Mouse (Mus musculus) Patski (cell line): Measurements from ENCODE around the gene Eif2b5. TPM values are rescaled to one million over a fixed set of nuclear protein-coding genes. Genes with fewer than 3 reads are reported as not detected.

Source experiments
- ATAC-seq: fragments of 100-300 bp; one replicate; pipeline ENCODE4 v1.8.0; 2021
- CTCF ChIA-PET: fragments of 350-600 bp; sonication (Branson Sonifier 250); formaldehyde crosslinking; loops from one replicate; lab custom pipeline; 2022; ENCODE audit warnings: inconsistent platforms; lab: Charles Lee
- POLR2A ChIA-PET: fragments of 350-600 bp; sonication (Branson Sonifier 250); formaldehyde crosslinking; loops from one replicate; lab custom pipeline; 2022; ENCODE audit warnings: antibody characterized with exemption, inconsistent platforms; lab: Charles Lee
- DNase-seq: peaks from one replicate; pipeline ENCODE4 v3.0.0-alpha.2; 2011; ENCODE audit warnings: low read depth, low spot score
- H3K27me3 ChIP-seq: fragments of 371-371 bp; one replicate; pipeline ENCODE4 v1.5.1; 2021
- CTCF ChIP-seq: fragments of 100-300 bp; IDR thresholded peaks from one replicate; pipeline ENCODE4 v1.5.1; 2021
- in situ Hi-C: fragments of 300-500 bp; cut with MboI; formaldehyde crosslinking; loops from 3 replicates; pipeline ENCODE4 v1.11.1; 2018; ENCODE audit warnings: low pct_unique_long_range_greater_than_20kb, mixed read lengths
- polyA plus RNA-seq: library from polyadenylated mRNA; unstranded; gene quantifications from one replicate; pipeline ENCODE4 v1.2.3, GENCODE M21; 2021

Gene Eif2b5
- polyA plus RNA-seq, 1 experiment from 2014 or later = 82.8 TPM

DNA sequence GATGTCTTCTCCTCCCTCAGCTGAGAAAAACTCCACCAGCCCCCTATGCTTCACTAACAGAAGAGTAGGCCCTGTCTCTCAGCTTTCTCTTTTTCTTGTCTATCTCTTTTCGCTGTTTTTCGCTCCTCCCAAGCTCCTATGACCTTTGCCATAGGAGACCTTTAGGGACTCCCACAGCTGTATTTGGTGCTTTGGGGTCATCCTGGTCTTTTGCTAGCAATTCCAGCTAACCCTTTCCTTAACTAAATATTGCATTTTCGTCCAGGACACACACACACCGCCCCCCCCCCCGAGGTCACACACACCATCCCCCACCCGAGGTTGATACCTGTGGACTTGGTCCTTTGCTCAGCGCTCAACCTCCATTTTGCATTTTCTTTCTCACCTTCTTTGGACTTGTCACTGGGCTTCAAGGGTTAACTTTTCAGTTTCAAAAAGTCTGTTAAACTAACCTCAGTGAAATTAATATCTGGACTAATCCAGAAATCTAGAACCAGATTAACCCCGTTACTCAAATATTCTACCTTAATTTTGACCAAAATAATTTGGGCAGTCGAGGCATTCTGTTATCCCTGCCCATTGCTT is 37.6 kb downstream of the Eif2b5 start:
- in situ Hi-C loops = no loop called here
- ChIA-PET POLR2A (interaction anchor here (0.6 to 4.1 kb wide), 2 partner anchors 19 to 118 kb away, joined by 3 to 19 read pairs; partner anchors contain the start of gene Dvl3), CTCF (interaction anchor here (2.0 kb wide), 1 partner anchor 15 kb away, joined by 5 read pairs; no protein-coding TSS in a partner anchor)
- ATAC-seq (no peak), DNase-seq (no peak)
- TF ChIP-seq CTCF = no peak
- H3K27me3 ChIP-seq = no peaks in the 10 kb centered on the region

- ChIA-PET POLR2A (interaction anchor here (0.6 to 4.1 kb wide), 3 partner anchors 10 to 27 kb away, joined by 3 to 19 read pairs (median 3); partner anchors contain the start of gene Dvl3), CTCF (no interaction called here)
- H3K27me3 ChIP-seq = no peaks in the 10 kb centered on the region
- in situ Hi-C loops = no loop called here
- ATAC-seq = peak; percentile 88
- peak; percentile 86 for DNase-seq
- no peak for TF ChIP-seq CTCF
These were observed 38.5 kb downstream of the Eif2b5 start for GRCm38 (mm10) chr16:20537071-20537471.

GRCm38 (mm10) chr16:20537601-20538320 is 39.1 kb downstream of the Eif2b5 start:
- H3K27me3 ChIP-seq = no peaks in the 10 kb centered on the region
- ATAC-seq (no peak), DNase-seq (no peak)
- TF ChIP-seq CTCF = no peak
- ChIA-PET CTCF (no interaction called here), POLR2A (interaction anchor here (0.6 to 4.1 kb wide), 6 partner anchors 10 to 135 kb away, joined by 3 to 19 read pairs (median 3); partner anchors contain the start of genes Abcf3, Alg3, Dvl3 and Eef1akmt4)
- in situ Hi-C loops = no loop called here

DNA sequence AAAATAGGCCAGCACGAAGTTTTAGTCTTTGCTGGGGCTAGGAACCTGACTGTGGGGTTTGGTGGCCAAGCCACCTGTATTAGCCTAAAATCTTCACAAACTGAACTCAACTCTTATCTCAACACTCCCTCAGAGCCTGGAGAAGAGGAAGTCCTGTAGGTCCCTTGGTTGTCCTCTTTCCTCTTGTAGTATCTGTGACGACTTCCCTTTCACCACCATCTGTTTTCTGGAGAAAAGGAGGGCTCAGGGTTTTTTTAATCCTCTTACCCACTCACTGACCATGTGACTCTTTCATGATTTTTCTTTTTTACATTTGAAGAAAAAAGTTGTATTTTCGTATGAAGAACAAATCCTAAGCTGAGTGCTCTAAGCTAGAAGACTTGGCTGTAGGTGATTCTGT is 41.0 kb downstream of the Eif2b5 start:
- DNase-seq (no peak), ATAC-seq (no peak)
- no peaks in the 10 kb centered on the region for H3K27me3 ChIP-seq
- POLR2A ChIA-PET = no interaction called here
- CTCF ChIA-PET = no interaction called here
- no peak for TF ChIP-seq CTCF
- in situ Hi-C loops = no loop called here

DNA sequence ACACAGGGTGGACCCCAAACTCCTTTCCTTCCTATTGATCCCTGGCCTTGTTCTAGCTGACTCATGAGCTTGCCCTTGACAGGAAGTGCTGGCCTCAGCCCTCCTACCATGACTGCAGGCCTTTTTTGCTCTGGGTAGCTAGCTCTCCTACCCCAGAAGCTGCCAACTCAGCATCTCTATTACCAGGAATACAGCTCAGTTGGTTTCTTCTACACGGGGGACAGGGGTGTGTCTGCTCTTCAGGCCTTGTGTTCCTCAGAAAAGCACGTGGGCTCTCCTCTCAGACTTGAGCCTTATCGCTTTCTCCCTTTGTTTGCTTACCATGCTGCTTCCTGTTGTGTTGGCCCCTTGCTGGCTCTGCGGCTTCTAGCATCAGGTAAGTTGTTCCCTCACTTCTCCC is 41.8 kb downstream of the Eif2b5 start:
- no peak for TF ChIP-seq CTCF
- H3K27me3 ChIP-seq = no peaks in the 10 kb centered on the region
- in situ Hi-C loops = no loop called here
- DNase-seq (no peak), ATAC-seq (no peak)
- POLR2A ChIA-PET = interaction anchor here (1.1 kb wide), 1 partner anchor 175 kb away, joined by 3 read pairs; no protein-coding TSS in a partner anchor
- CTCF ChIA-PET = no interaction called here

DNA sequence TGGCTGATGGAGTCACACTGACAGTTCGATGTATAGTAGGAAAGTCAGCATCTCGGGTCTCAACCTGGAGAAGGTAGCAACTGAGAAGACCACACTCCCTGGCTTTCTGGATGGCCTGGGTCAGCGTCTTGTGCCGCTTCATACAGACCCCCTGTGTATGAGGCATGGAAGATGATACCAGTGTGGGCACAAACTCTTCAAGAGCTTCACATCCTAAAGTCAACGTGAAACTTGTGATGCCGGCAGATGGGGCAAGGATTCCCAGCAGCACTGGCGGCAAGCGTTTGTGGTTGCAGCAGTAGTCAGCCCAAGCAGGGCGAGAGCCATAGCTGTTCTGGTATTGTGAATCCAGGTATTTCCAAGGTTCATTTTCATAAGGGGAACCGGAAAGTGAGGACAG is 47.1 kb downstream of the Eif2b5 start:
- TF ChIP-seq CTCF = no peak
- DNase-seq (no peak), ATAC-seq (no peak)
- H3K27me3 ChIP-seq = no peaks in the 10 kb centered on the region
- in situ Hi-C loops = loop anchor here (5.0 kb wide), 1 partner anchor 67 kb away; the partner anchor contains the start of genes Alg3, Eef1akmt4 and Gm49333
- ChIA-PET POLR2A (no interaction called here), CTCF (no interaction called here)

DNA sequence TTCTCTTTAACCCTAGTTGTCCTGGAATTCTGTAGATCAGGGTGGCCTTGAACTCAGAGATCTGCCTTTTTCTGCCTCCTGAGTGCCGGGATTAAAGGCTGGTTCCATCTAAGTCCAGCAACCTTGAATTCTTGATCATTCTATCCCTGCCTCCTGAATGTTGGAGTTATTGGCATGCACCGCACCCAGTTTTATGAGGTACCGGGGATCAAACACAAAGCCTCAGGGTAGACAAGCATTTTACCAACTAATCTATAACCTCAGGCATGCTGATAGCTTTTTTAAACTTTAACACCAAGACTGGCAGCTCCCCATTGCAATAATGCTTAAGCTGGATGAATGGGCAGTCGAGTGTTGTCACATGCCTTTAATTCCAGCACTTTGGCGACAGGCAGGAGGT is 48.8 kb downstream of the Eif2b5 start:
- ATAC-seq = no peak
- TF ChIP-seq CTCF = no peak
- no peak for DNase-seq
- ChIA-PET CTCF (interaction anchor here (1.4 kb wide), 1 partner anchor 14 kb away, joined by 3 read pairs; no protein-coding TSS in a partner anchor), POLR2A (interaction anchor here (0.7 to 2.7 kb wide), 8 partner anchors 9 to 314 kb away, joined by 3 to 8 read pairs (median 4); partner anchors contain the start of genes Ap2m1 and Camk2n2)
- no peaks in the 10 kb centered on the region for H3K27me3 ChIP-seq
- in situ Hi-C loops = loop anchor here (5.0 kb wide), 1 partner anchor 65 kb away; the partner anchor contains the start of genes Alg3, Eef1akmt4 and Gm49333

GRCm38 (mm10) chr16:20548096-20548948 is 49.7 kb downstream of the Eif2b5 start, which contains the start of gene Abcf3:
Gene Abcf3 (plus strand): TSS chr16:20548577.
- POLR2A ChIA-PET = interaction anchor here (0.9 to 2.7 kb wide), 7 partner anchors 10 to 168 kb away, joined by 3 to 8 read pairs (median 4); partner anchors contain the start of genes Ap2m1, Camk2n2 and Dvl3
- in situ Hi-C loops = loop anchor here (5.0 kb wide), 1 partner anchor 64 kb away; the partner anchor contains the start of genes Alg3, Eef1akmt4 and Gm49333
- no peaks in the 10 kb centered on the region for H3K27me3 ChIP-seq
- TF ChIP-seq CTCF = no peak
- ATAC-seq (peak; percentile 78), DNase-seq (peak; percentile 95)
- CTCF ChIA-PET = interaction anchor here (0.8 kb wide), 1 partner anchor 12 kb away, joined by 3 read pairs; no protein-coding TSS in a partner anchor

GRCm38 (mm10) chr16:20549161-20549560 is 50.5 kb downstream of the Eif2b5 start:
- DNase-seq (no peak), ATAC-seq (no peak)
- POLR2A ChIA-PET = interaction anchor here (0.9 to 2.7 kb wide), 3 partner anchors 11 to 34 kb away, joined by 3 to 8 read pairs (median 4); partner anchors contain the start of gene Dvl3
- in situ Hi-C loops = loop anchor here (5.0 kb wide), 1 partner anchor 63 kb away; the partner anchor contains the start of genes Alg3, Eef1akmt4 and Gm49333
- no peak for TF ChIP-seq CTCF
- no peaks in the 10 kb centered on the region for H3K27me3 ChIP-seq
- CTCF ChIA-PET = no interaction called here
